Mouse (Mus musculus): Measurements from ENCODE around the gene Mfap2. TPM values are rescaled to one million over a fixed set of nuclear protein-coding genes. Genes with fewer than 3 reads are reported as not detected.

The Mfap2 gene
- polyA plus RNA-seq, 1 experiment: not detected

DNA sequence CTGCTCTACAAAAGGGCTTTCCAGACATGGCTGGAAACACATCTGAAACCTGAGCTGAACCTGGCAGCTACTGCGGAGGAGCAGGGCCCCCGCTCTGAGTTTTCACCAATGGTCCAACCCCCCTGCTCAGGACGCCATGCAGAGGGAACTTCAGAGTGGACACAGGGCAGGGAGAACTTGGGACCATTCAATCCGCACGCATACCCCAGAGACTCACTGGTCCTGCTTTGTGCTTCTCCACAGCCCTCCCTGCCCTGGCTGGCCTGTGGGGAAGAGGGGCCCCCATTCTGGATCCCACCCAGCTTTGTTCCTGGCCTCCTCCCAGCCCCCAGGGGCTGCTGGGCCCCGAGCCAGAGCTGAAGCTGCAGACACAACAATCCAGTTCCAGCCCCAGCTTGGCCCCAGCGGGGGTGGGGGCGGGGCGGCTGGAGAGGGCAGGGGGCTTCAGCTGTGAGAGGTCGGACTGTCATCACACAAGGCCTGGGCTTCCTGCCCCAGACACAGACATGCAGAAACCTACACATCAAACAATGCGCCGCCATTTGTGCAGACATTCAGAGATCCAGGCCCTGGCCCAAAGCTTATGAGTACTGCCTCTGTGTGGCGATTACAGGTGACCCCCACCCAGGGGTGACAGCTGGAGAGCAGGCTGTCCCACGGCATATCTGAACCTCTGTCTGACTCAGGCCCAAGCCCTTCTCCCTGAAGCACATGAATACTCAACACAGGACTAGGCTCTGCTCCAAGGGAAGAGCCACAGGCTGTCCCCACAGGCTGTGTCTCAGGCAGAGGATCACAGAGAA lies 10.8 kb downstream of the Mfap2 start:
- Histone ChIP-seq H3K4me3 (ENCODE audit: insufficient read depth, low read length) (no peak overlapping the region), H3K4me1 (ENCODE audit: control insufficient read depth, insufficient read depth, low read length) (peaks cover 17% of the 10 kb centered on the region), H3K27ac (ENCODE audit: insufficient read depth, low read depth, low read length) (no peak overlapping the region)
- no peak for TF ChIP-seq CTCF (IDR thresholded peaks at IDR 0.05; ENCODE audit: low read depth, low read length)

- Histone ChIP-seq H3K27ac (ENCODE audit: insufficient read depth, low read depth, low read length) (no peak overlapping the region), H3K4me1 (ENCODE audit: control insufficient read depth, insufficient read depth, low read length) (peaks cover 12% of the 10 kb centered on the region), H3K4me3 (ENCODE audit: insufficient read depth, low read length) (no peak overlapping the region)
- TF ChIP-seq CTCF (IDR thresholded peaks at IDR 0.05; ENCODE audit: low read depth, low read length) (no peak), POLR2A (IDR thresholded peaks at IDR 0.05; ENCODE audit: borderline replicate concordance, low read depth, low read length) (no peak)
These were observed 11.4 kb downstream of the Mfap2 start for GRCm38 (mm10) chr4:141021614-141021929.

DNA sequence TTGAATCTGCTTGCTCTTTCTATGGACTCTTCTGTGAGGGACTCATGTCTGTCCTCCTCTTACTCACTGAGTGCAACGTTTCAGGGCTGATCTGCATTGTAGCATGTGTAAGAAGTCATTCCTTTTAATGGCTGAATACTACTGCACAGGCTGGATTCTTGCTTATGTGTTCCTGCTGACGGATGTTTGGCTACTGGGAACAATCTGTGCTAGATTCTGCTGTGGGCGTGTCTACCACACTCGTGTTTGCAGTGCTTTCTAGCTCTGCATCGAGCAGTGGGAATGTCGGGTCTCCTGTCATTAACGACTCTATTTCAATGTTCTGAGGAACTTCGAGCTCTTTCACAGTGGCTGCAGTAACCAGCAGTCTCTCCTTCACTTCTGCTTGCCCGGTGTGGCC lies 13.8 kb downstream of the Mfap2 start:
- peaks cover 4% of the 10 kb centered on the region; the same call in 1 of the 2 replicates for H3K4me1 ChIP-seq (ENCODE audit: control insufficient read depth, insufficient read depth, low read length)
- H3K4me3 ChIP-seq (ENCODE audit: insufficient read depth, low read length): no peak overlapping the region
- TF ChIP-seq CTCF (IDR thresholded peaks at IDR 0.05; ENCODE audit: low read depth, low read length): no peak
- TF ChIP-seq POLR2A (IDR thresholded peaks at IDR 0.05; ENCODE audit: borderline replicate concordance, low read depth, low read length): no peak
- H3K27ac ChIP-seq (ENCODE audit: insufficient read depth, low read depth, low read length): no peak overlapping the region

DNA sequence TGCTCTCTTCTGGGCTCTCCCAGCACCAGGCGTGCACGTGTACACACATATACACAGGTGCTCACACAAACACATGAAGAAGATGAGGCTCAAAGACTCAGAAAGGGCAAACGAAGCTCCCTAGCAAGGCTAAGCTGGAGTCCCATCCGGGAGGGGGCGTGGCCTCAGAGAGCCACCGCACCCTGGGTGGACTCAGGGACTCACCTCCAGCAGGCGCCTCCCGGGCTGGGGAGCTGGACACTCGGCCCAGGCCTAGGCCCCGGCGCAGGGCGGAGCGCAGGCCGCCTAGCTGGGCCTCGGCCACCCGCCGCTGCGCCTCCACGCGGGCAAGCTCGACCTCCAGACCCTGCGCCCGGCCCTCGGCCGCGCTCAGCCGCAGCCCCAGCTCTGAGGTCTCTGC lies 14.8 kb downstream of the Mfap2 start:
- TF ChIP-seq POLR2A (IDR thresholded peaks at IDR 0.05; ENCODE audit: borderline replicate concordance, low read depth, low read length) (no peak), CTCF (IDR thresholded peaks at IDR 0.05; ENCODE audit: low read depth, low read length) (no peak)
- Histone ChIP-seq H3K27ac (ENCODE audit: insufficient read depth, low read depth, low read length) (no peak overlapping the region), H3K4me3 (ENCODE audit: insufficient read depth, low read length) (no peak overlapping the region), H3K4me1 (ENCODE audit: control insufficient read depth, insufficient read depth, low read length) (peaks cover 4% of the 10 kb centered on the region; the same call in 1 of the 2 replicates)

DNA sequence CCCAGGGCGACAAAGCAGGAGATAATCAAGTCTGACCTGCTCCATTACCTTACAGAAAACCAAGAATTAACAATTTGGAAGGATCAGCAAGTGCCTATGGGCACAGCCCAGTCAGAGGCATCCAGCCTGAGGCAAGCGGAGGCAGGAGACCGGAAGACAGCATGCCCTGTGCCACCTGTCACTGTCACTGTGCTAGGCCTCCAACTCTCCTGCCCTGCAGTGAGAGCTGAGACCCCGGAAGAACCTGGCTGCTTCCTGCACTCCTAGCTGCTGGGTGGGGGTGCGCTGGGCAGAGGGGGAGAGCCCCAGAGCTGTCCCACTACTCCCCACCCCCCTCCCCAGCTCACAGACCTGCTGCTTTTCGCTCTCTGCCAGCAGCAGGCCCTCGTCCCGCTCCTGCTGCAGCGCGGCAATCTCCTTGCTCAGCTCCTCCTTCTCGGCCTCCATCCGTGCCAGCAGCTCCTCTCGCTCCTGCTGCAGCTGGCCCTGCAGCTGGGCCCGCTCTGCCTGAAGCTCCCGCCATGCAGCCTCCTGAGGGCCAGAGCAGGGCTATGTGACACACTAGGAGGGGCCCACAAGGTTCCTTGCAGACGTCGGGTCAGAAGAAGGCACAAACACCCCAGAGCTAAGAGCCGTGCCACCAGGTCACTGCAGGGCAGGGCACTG lies 20.5 kb downstream of the Mfap2 start:
- H3K4me3 ChIP-seq (ENCODE audit: insufficient read depth, low read length): no peak overlapping the region
- no peaks in the 10 kb centered on the region for H3K4me1 ChIP-seq (ENCODE audit: control insufficient read depth, insufficient read depth, low read length)
- TF ChIP-seq POLR2A (IDR thresholded peaks at IDR 0.05; ENCODE audit: borderline replicate concordance, low read depth, low read length) (no peak), CTCF (IDR thresholded peaks at IDR 0.05; ENCODE audit: low read depth, low read length) (no peak)
- H3K27ac ChIP-seq (ENCODE audit: insufficient read depth, low read depth, low read length): no peak overlapping the region

DNA sequence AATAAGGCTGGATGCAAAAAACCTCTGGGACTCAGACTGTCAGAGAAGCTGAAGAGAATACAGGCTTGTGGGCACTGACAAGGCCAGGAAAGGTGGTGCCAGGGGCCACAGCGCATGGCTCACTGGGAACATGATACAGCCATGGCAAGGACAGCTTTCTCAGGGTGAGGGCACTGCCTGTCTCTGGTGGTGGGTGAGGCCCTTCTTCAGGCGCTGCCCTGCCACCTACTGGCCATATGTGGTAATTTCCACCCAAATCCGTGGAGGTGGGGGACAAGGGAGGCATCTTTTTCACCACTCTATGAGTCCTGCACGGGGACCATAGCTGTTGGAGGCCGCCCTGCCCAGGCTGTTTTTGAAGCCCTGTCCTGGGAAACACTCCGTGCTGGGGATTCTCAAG lies 21.5 kb downstream of the Mfap2 start:
- Histone ChIP-seq H3K4me1 (ENCODE audit: control insufficient read depth, insufficient read depth, low read length) (no peaks in the 10 kb centered on the region), H3K4me3 (ENCODE audit: insufficient read depth, low read length) (no peak overlapping the region), H3K27ac (ENCODE audit: insufficient read depth, low read depth, low read length) (no peak overlapping the region)
- TF ChIP-seq POLR2A (IDR thresholded peaks at IDR 0.05; ENCODE audit: borderline replicate concordance, low read depth, low read length): no peak
- TF ChIP-seq CTCF (IDR thresholded peaks at IDR 0.05; ENCODE audit: low read depth, low read length): peak; percentile 61

- no peak overlapping the region for H3K4me3 ChIP-seq (ENCODE audit: insufficient read depth, low read length)
- H3K4me1 ChIP-seq (ENCODE audit: control insufficient read depth, insufficient read depth, low read length): no peaks in the 10 kb centered on the region
- TF ChIP-seq POLR2A (IDR thresholded peaks at IDR 0.05; ENCODE audit: borderline replicate concordance, low read depth, low read length) (no peak), CTCF (IDR thresholded peaks at IDR 0.05; ENCODE audit: low read depth, low read length) (no peak)
- no peak overlapping the region for H3K27ac ChIP-seq (ENCODE audit: insufficient read depth, low read depth, low read length)
These were observed 23.7 kb downstream of the Mfap2 start for GRCm38 (mm10) chr4:141033606-141034549.

DNA sequence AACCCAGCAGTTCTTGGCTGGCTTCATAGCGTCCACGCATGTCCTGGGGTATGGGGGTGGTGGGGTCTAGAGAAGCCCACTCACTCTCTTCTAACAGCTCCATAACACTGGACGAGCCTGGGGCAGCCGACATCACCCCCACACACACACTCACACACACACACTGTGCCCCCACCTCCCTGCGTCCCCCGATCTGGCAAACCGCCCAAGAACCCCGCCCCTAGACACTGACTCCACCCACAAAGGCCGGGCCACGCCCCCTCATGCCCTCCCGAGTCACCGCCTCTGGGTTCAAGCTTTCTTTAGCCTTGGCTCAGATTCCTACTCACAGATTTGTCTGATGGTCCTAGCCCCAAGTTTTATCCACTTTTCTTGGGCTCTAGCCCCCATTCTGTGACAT lies 30.9 kb downstream of the Mfap2 start:
- Histone ChIP-seq H3K4me1 (ENCODE audit: control insufficient read depth, insufficient read depth, low read length) (no peaks in the 10 kb centered on the region), H3K27ac (ENCODE audit: insufficient read depth, low read depth, low read length) (no peak overlapping the region), H3K4me3 (ENCODE audit: insufficient read depth, low read length) (no peak overlapping the region)
- TF ChIP-seq POLR2A (IDR thresholded peaks at IDR 0.05; ENCODE audit: borderline replicate concordance, low read depth, low read length) (no peak), CTCF (IDR thresholded peaks at IDR 0.05; ENCODE audit: low read depth, low read length) (no peak)

- TF ChIP-seq CTCF (IDR thresholded peaks at IDR 0.05; ENCODE audit: low read depth, low read length): peak; percentile 73
- TF ChIP-seq POLR2A (IDR thresholded peaks at IDR 0.05; ENCODE audit: borderline replicate concordance, low read depth, low read length): no peak
- Histone ChIP-seq H3K4me1 (ENCODE audit: control insufficient read depth, insufficient read depth, low read length) (no peaks in the 10 kb centered on the region), H3K4me3 (ENCODE audit: insufficient read depth, low read length) (no peak overlapping the region), H3K27ac (ENCODE audit: insufficient read depth, low read depth, low read length) (no peak overlapping the region)
These were observed 34.6 kb downstream of the Mfap2 start for GRCm38 (mm10) chr4:141044816-141045215.
